Mouse (Mus musculus) B cell, adult 62 days (primary cell): ENCODE results near the gene Rin3. TPM values are rescaled to one million over a fixed set of nuclear protein-coding genes. Genes with fewer than 3 reads are reported as not detected.

Source experiments
- total RNA-seq: library from RNA; stranded (reverse); gene quantifications from 4 replicates; pipeline ENCODE4 v1.2.4, GENCODE M21; 2023

Rin3 gene
- 187 to 207 TPM (median 203 TPM) in 4 replicates for total RNA-seq

GRCm38 (mm10) chr12:102282763-102283482, at the start of gene Rin3:
Rin3 (plus strand) TSS chr12:102283048.

GRCm38 (mm10) chr12:102439632-102440023, 156.8 kb downstream of the Rin3 start, which contains the start of gene Lgmn:
Lgmn (minus strand) TSS chr12:102439813.

Other genes with a start within 250 kb of the Rin3 start
- gene Slc24a4, start 154.3 kb upstream of the Rin3 start, total RNA-seq = not detected in 4 replicates
- 102 to 110 TPM (median 105 TPM) in 4 replicates for gene Lgmn, start 156.8 kb downstream of the Rin3 start, total RNA-seq
- 44.6 to 54.9 TPM (median 47.2 TPM) in 4 replicates for gene Golga5, start 186.1 kb downstream of the Rin3 start, total RNA-seq